Mouse (Mus musculus) layer of hippocampus, postnatal 14 days (tissue): ENCODE results near the gene Hunk. TPM values are rescaled to one million over a fixed set of nuclear protein-coding genes. Genes with fewer than 3 reads are reported as not detected.

ENCODE experiments used
- DNase-seq, 2 experiments: peaks; one replicate each; pipeline ENCODE4 v3.0.0; 2021 to 2022; ENCODE audit warnings: low spot score in 2 of 2, mixed read lengths in 1 of 2
- total RNA-seq, 2 experiments: library from RNA; stranded (reverse); gene quantifications; 2 replicates each; pipeline ENCODE4 v1.2.3; 2021

The Hunk gene
- total RNA-seq, 2 experiments from 2014 or later = 26.6 to 27.2 TPM

- DNase-seq = no peak
Observed at GRCm38 (mm10) chr16:90389103-90389750, 3.4 kb downstream of the Hunk start.

GRCm38 (mm10) chr16:90390731-90391130 is 4.9 kb downstream of the Hunk start:
- DNase-seq = no peak

GRCm38 (mm10) chr16:90394761-90395160 is 8.9 kb downstream of the Hunk start:
- DNase-seq = no peak

GRCm38 (mm10) chr16:90395996-90396556 is 10.3 kb downstream of the Hunk start:
- no peak for DNase-seq

- no peak for DNase-seq
Observed at GRCm38 (mm10) chr16:90396882-90397281, 11.1 kb downstream of the Hunk start.

- DNase-seq = no peak
Observed at GRCm38 (mm10) chr16:90400314-90400713, 14.5 kb downstream of the Hunk start.

GRCm38 (mm10) chr16:90400906-90401666 is 15.3 kb downstream of the Hunk start:
- DNase-seq = no peak

GRCm38 (mm10) chr16:90402292-90402691 is 16.5 kb downstream of the Hunk start:
- DNase-seq = no peak

- no peak for DNase-seq
Observed at GRCm38 (mm10) chr16:90405195-90405594, 19.4 kb downstream of the Hunk start.

- DNase-seq = no peak
Observed at GRCm38 (mm10) chr16:90405599-90405998, 19.8 kb downstream of the Hunk start.

- DNase-seq = no peak
Observed at GRCm38 (mm10) chr16:90407541-90408289, 21.9 kb downstream of the Hunk start.

GRCm38 (mm10) chr16:90412096-90413082 is 26.6 kb downstream of the Hunk start:
- no peak for DNase-seq

- DNase-seq = no peak
Observed at GRCm38 (mm10) chr16:90416621-90417020, 30.8 kb downstream of the Hunk start.

- DNase-seq = no peak
Observed at GRCm38 (mm10) chr16:90418661-90419060, 32.8 kb downstream of the Hunk start.

- peak in 1 of 2 experiments; percentile 37 for DNase-seq
Observed at GRCm38 (mm10) chr16:90421145-90421544, 35.3 kb downstream of the Hunk start.

GRCm38 (mm10) chr16:90421551-90421950 is 35.7 kb downstream of the Hunk start:
- DNase-seq = peak in 1 of 2 experiments; percentile 36

- peak; percentile 44 to 56 for DNase-seq
Observed at GRCm38 (mm10) chr16:90422108-90422529, 36.3 kb downstream of the Hunk start.

GRCm38 (mm10) chr16:90423898-90424297 is 38.1 kb downstream of the Hunk start:
- no peak for DNase-seq

GRCm38 (mm10) chr16:90424391-90424790 is 38.6 kb downstream of the Hunk start:
- DNase-seq = no peak

- DNase-seq = no peak
Observed at GRCm38 (mm10) chr16:90426234-90426633, 40.4 kb downstream of the Hunk start.
